Mouse (Mus musculus): Measurements from ENCODE around the gene Snd1. TPM values are rescaled to one million over a fixed set of nuclear protein-coding genes. Genes with fewer than 3 reads are reported as not detected.

The Snd1 gene
- polyA plus RNA-seq, 1 experiment: 35.6 TPM

DNA sequence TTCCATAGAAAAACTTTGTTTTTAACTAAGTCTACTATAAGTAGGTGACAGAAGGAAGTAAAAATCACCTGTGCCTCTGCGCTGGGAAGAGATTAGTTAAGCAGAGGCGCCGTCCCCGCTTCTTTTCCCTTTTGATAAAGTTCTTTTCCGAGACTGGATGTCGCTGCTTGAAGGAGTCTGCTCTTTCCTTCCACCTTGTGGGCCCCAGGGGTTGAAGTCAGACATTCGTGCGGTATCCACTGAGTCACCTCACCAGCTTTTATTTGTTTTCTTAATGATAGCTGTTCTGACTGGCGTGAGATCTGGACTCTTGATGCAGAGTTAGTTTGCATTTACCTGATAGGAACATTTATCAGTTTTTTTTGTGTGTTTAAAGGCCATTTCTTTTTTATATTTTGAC is 260.2 kb downstream of the Snd1 start:
- no peak overlapping the region for H3K27ac ChIP-seq (ENCODE audit: control insufficient read depth, insufficient read depth, low read depth, low read length, poor library complexity)
- no peaks in the 10 kb centered on the region for H3K4me1 ChIP-seq (ENCODE audit: control insufficient read depth, insufficient read depth, low read length)
- TF ChIP-seq CTCF (IDR thresholded peaks at IDR 0.05; ENCODE audit: control insufficient read depth, insufficient read depth, low read length) (no peak), POLR2A (IDR thresholded peaks at IDR 0.05; ENCODE audit: borderline replicate concordance, control insufficient read depth, low read depth, low read length) (no peak)
- 83% methylated on average over 9 of the region's 9 CpGs for WGBS
- H3K4me3 ChIP-seq (replicated peaks; ENCODE audit: control insufficient read depth, low read depth, low read length): no peak overlapping the region

DNA sequence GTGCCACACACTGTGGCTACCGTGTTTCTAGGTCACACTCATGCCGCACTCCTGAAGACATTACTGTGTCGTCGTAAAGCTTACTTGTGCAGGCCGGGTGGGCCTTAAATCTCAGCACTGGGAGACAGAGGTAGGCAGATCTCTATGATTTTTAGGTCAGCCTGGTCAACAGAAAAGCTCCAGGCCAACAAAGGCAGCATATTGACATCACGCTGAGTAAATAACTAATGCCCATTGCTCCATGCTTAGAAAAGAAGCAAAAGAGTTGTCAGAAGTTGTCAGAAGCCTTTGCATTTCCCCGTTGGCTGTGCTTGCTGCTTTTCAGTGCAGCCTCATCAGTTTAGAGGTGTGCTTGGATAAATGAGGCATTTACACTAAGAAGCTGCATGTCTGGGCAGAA is 261.7 kb downstream of the Snd1 start:
- no peak for TF ChIP-seq POLR2A (IDR thresholded peaks at IDR 0.05; ENCODE audit: borderline replicate concordance, control insufficient read depth, low read depth, low read length)
- no peak for TF ChIP-seq CTCF (IDR thresholded peaks at IDR 0.05; ENCODE audit: control insufficient read depth, insufficient read depth, low read length)
- WGBS: 93% methylated on average over 7 of the region's 7 CpGs
- Histone ChIP-seq H3K4me1 (ENCODE audit: control insufficient read depth, insufficient read depth, low read length) (no peaks in the 10 kb centered on the region), H3K27ac (ENCODE audit: control insufficient read depth, insufficient read depth, low read depth, low read length, poor library complexity) (no peak overlapping the region), H3K4me3 (replicated peaks; ENCODE audit: control insufficient read depth, low read depth, low read length) (no peak overlapping the region)

DNA sequence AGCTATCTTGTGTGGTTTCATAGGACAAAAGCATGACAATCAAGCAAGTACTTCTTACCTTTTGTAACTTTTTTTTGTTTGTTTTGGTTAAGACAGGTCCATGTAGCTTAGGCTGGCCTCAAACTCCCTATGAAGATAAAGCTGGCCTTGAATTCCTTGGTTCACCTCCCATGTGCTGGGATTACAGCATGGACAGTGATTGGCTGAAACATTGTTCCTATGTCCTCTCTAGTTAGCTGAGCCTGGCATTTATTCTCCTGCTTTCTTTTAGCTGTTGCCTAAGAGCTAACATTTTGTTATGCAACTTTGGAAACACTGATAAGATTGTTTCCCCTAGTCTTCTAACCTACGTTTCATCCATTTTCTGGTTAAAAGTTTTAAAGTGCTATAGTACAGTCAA is 262.7 kb downstream of the Snd1 start:
- Histone ChIP-seq H3K27ac (ENCODE audit: control insufficient read depth, insufficient read depth, low read depth, low read length, poor library complexity) (no peak overlapping the region), H3K4me1 (ENCODE audit: control insufficient read depth, insufficient read depth, low read length) (no peaks in the 10 kb centered on the region), H3K4me3 (replicated peaks; ENCODE audit: control insufficient read depth, low read depth, low read length) (no peak overlapping the region)
- TF ChIP-seq POLR2A (IDR thresholded peaks at IDR 0.05; ENCODE audit: borderline replicate concordance, control insufficient read depth, low read depth, low read length) (no peak), CTCF (IDR thresholded peaks at IDR 0.05; ENCODE audit: control insufficient read depth, insufficient read depth, low read length) (no peak)
- 37% methylated on average over 1 of the region's 1 CpGs for WGBS

DNA sequence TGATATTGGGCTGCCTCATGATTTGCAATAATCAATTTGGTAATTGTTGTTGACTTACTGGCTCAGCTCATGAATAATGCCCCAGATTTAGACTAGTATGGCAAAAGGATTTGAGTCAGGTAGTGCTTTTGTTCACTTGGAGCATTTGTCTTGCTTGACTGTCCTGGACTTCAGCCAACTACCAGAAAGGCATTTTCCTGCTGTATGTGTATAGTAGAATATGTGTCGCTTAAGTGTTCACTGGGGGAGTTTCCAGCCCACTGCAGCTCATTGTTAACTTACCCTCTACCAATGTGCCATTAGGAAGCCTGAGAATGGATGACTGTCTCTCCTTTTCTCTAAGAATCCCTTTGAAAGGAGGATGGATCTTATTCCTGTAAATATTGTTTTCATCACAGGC is 268.6 kb downstream of the Snd1 start:
- H3K4me1 ChIP-seq (ENCODE audit: control insufficient read depth, insufficient read depth, low read length): no peaks in the 10 kb centered on the region
- no peak overlapping the region for H3K27ac ChIP-seq (ENCODE audit: control insufficient read depth, insufficient read depth, low read depth, low read length, poor library complexity)
- no peak for TF ChIP-seq CTCF (IDR thresholded peaks at IDR 0.05; ENCODE audit: control insufficient read depth, insufficient read depth, low read length)
- no peak for TF ChIP-seq POLR2A (IDR thresholded peaks at IDR 0.05; ENCODE audit: borderline replicate concordance, control insufficient read depth, low read depth, low read length)
- WGBS: 90% methylated on average over 1 of the region's 1 CpGs
- H3K4me3 ChIP-seq (replicated peaks; ENCODE audit: control insufficient read depth, low read depth, low read length): no peak overlapping the region

DNA sequence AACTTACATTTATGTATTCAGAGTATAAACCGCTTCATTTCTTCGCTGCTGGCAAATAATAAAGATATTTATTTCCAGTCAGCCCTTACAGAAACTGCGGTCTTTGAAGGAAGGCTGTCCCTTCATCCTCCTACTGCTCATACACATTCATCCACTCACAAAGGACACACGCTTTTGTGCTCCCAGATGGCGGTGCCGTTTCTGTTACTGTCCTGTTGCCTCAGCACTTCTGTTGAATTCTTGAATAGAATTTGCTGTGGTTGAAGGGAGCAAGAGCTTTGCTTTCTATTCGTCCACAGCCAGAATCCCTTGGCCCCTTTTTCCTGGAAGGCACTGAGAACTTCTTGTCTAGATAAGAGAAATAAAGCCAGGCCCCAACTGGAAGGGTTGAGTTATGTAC is 270.9 kb downstream of the Snd1 start:
- TF ChIP-seq CTCF (IDR thresholded peaks at IDR 0.05; ENCODE audit: control insufficient read depth, insufficient read depth, low read length) (no peak), POLR2A (IDR thresholded peaks at IDR 0.05; ENCODE audit: borderline replicate concordance, control insufficient read depth, low read depth, low read length) (no peak)
- H3K4me1 ChIP-seq (ENCODE audit: control insufficient read depth, insufficient read depth, low read length): no peaks in the 10 kb centered on the region
- WGBS: 90% methylated on average over 7 of the region's 7 CpGs
- no peak overlapping the region for H3K27ac ChIP-seq (ENCODE audit: control insufficient read depth, insufficient read depth, low read depth, low read length, poor library complexity)
- H3K4me3 ChIP-seq (replicated peaks; ENCODE audit: control insufficient read depth, low read depth, low read length): no peak overlapping the region

DNA sequence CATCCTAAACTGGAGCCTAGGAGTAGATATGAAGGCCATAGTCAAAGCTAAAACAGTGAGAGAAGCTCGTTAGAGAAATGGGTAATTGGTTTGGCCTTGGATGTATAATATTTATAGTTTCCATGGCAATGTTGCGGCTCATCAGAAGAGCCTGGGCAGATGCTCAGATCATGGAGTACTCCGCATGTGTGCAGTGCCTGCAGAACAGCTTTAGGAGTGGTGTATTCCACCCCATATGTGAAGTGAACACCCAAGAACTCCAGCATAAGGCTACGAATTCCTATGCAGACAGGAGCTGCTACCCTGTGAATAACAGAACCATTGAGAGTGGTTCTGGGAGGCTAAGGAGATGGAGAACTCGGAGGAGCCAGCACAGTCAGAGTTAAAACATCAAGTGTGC is 272.1 kb downstream of the Snd1 start:
- no peak overlapping the region for H3K4me3 ChIP-seq (replicated peaks; ENCODE audit: control insufficient read depth, low read depth, low read length)
- WGBS: 81% methylated on average over 5 of the region's 5 CpGs
- no peak overlapping the region for H3K27ac ChIP-seq (ENCODE audit: control insufficient read depth, insufficient read depth, low read depth, low read length, poor library complexity)
- TF ChIP-seq CTCF (IDR thresholded peaks at IDR 0.05; ENCODE audit: control insufficient read depth, insufficient read depth, low read length) (no peak), POLR2A (IDR thresholded peaks at IDR 0.05; ENCODE audit: borderline replicate concordance, control insufficient read depth, low read depth, low read length) (no peak)
- no peaks in the 10 kb centered on the region for H3K4me1 ChIP-seq (ENCODE audit: control insufficient read depth, insufficient read depth, low read length)

DNA sequence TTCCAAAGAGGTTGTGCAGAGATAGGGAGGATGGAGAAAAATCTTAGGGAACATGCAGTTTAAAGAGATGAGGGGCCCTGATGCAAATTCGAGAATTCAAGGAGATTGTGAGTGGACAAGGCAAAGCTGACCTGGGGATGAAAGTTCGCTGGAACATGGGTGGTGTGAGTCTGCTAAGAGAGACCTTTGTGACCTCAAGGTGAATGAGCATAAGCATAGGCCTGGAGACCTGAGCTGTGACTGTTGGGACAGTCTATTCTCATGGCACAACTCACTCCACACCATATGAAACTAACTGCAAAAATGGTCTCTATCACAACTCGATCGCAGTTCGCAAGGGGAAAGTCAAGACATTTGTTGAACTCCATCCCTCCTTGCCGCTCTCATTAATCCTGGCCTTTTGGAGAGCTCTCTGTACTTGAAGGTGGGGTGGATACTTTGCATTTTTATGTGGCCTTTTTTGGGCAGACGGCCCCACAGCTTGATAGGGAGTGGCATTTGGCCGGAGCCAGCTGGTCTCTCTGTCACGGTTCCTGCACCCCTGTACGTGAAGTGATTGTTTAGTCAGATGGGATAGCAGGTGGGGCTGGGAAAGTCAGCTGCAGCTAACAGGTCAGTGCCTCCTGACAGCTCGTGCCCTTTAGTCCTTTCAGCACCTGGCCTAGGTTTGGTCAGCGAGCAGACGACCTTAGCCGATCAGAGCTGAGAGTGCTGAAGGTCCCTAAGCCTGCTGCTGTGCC is 273.2 kb downstream of the Snd1 start:
- no peaks in the 10 kb centered on the region for H3K4me1 ChIP-seq (ENCODE audit: control insufficient read depth, insufficient read depth, low read length)
- TF ChIP-seq CTCF (IDR thresholded peaks at IDR 0.05; ENCODE audit: control insufficient read depth, insufficient read depth, low read length) (no peak), POLR2A (IDR thresholded peaks at IDR 0.05; ENCODE audit: borderline replicate concordance, control insufficient read depth, low read depth, low read length) (no peak)
- 91% methylated on average over 14 of the region's 14 CpGs for WGBS
- H3K27ac ChIP-seq (ENCODE audit: control insufficient read depth, insufficient read depth, low read depth, low read length, poor library complexity): no peak overlapping the region
- no peak overlapping the region for H3K4me3 ChIP-seq (replicated peaks; ENCODE audit: control insufficient read depth, low read depth, low read length)

DNA sequence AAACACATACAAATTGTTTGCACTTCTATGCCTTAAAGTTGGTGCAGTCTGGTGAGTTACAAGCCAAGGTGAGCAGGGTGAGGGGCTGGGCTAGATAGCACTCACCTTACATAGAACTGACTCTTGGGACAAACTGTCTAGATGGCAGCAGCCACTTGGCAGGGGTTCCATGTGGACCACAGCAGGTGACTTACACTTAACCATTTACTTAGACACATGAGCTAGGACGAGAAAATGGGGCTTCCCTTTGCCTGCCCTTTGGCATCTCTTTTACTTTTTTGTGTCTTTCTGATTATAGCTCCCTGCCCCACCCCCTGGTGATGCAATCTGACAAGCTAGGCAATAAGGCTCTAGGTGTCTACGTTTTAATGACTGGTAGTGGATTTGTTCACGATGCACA is 274.3 kb downstream of the Snd1 start:
- Histone ChIP-seq H3K4me1 (ENCODE audit: control insufficient read depth, insufficient read depth, low read length) (no peaks in the 10 kb centered on the region), H3K27ac (ENCODE audit: control insufficient read depth, insufficient read depth, low read depth, low read length, poor library complexity) (no peak overlapping the region)
- WGBS: 76% methylated on average over 3 of the region's 3 CpGs

DNA sequence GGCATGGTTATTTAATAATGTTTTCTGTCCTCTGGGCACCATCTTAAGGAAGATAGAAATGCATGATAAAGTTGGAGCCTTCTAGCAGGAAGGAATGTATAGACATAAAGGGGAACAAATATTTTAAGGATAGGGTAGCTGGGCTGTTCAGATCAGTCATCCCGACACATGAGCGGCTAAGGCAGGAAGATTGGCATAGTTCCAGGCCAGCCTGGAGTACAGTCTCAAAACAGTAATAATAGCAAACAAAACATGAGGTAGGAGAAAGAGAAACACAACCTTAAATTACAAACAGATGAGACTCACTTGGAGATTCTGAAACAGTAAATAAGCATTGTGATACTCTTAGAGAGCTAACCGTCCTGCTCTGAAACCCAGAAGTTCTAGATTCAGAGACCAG is 276.2 kb downstream of the Snd1 start:
- WGBS: 91% methylated on average over 3 of the region's 3 CpGs
- H3K27ac ChIP-seq (ENCODE audit: control insufficient read depth, insufficient read depth, low read depth, low read length, poor library complexity): no peak overlapping the region
- H3K4me1 ChIP-seq (ENCODE audit: control insufficient read depth, insufficient read depth, low read length): no peaks in the 10 kb centered on the region
- TF ChIP-seq POLR2A (IDR thresholded peaks at IDR 0.05; ENCODE audit: borderline replicate concordance, control insufficient read depth, low read depth, low read length) (no peak), CTCF (IDR thresholded peaks at IDR 0.05; ENCODE audit: control insufficient read depth, insufficient read depth, low read length) (no peak)
- H3K4me3 ChIP-seq (replicated peaks; ENCODE audit: control insufficient read depth, low read depth, low read length): no peak overlapping the region

More for the DNA sequence above, 274.3 kb downstream of the Snd1 start:
- TF ChIP-seq POLR2A (IDR thresholded peaks at IDR 0.05; ENCODE audit: borderline replicate concordance, control insufficient read depth, low read depth, low read length): no peak
- no peak for TF ChIP-seq CTCF (IDR thresholded peaks at IDR 0.05; ENCODE audit: control insufficient read depth, insufficient read depth, low read length)
- H3K4me3 ChIP-seq (replicated peaks; ENCODE audit: control insufficient read depth, low read depth, low read length): no peak overlapping the region
